ENCODE assay signal across 27 mouse cellular contexts in genomic region chr8:126808496-126808895, GRCm38 (mm10).
DNase-seq lines count a peak whose midpoint lies in the region; ATAC-seq and TF ChIP-seq lines count a peak whose summit lies in the region.
"Had no signal": no experiment of that assay in that cellular context is flagged by ENCODE, and none has a peak within 500 bp of the region (broad histone marks: within the 10 kb centered on the region; RNA-seq: fewer than 3 reads in every experiment).

No protein-coding gene starts in this region.

- H3K36me3 ChIP-seq in liver, adult 2 months (ENCODE audit: control insufficient read depth, insufficient read depth, low read length), result no peaks in the 10 kb centered on the region
- no peaks in the 10 kb centered on the region for H3K36me3 ChIP-seq in liver, embryonic 12.5 days
- peaks cover 3% of the 10 kb centered on the region; the same call in 1 of the 2 replicates for H3K36me3 ChIP-seq in liver, embryonic 16.5 days (ENCODE audit: control insufficient read depth, insufficient read depth)
- H3K36me3 ChIP-seq in midbrain, embryonic 13.5 days, result no peaks in the 10 kb centered on the region
- H3K36me3 ChIP-seq: embryonic facial prominence, embryonic 12.5 days; embryonic facial prominence, embryonic 15.5 days; forebrain, embryonic 12.5 days; forebrain, embryonic 15.5 days; heart, embryonic 15.5 days had no signal

- H3K27me3 ChIP-seq in liver, adult 2 months (ENCODE audit: control insufficient read depth, insufficient read depth, low read length), result no peaks in the 10 kb centered on the region
- H3K27me3 ChIP-seq in liver, embryonic 12.5 days (replicated peaks), result peaks cover 9% of the 10 kb centered on the region
- no peaks in the 10 kb centered on the region for H3K27me3 ChIP-seq in liver, embryonic 16.5 days (ENCODE audit: control insufficient read depth, insufficient read depth, low read depth, low read length)
- 0 out of 2 replicates have a peak, but pooled peaks cover 5% of the 10 kb centered on the region for H3K27me3 ChIP-seq in midbrain, embryonic 13.5 days
- H3K27me3 ChIP-seq: embryonic facial prominence, embryonic 12.5 days; embryonic facial prominence, embryonic 15.5 days; forebrain, embryonic 15.5 days; heart, embryonic 12.5 days had no signal

- no peak for TF ChIP-seq CTCF in liver, adult 2 months (IDR thresholded peaks at IDR 0.05; ENCODE audit: low read depth, low read length)

- peak overlapping the region; percentile 23; the same call in 1 of the 2 replicates for H3K9ac ChIP-seq in liver, adult 2 months (ENCODE audit: low read depth, low read length)
- no peak overlapping the region for H3K9ac ChIP-seq in liver, embryonic 12.5 days
- H3K9ac ChIP-seq in liver, embryonic 16.5 days (ENCODE audit: low read depth, low read length), result no peak overlapping the region
- no peak overlapping the region for H3K9ac ChIP-seq in midbrain, embryonic 13.5 days (replicated peaks)
- H3K9ac ChIP-seq: embryonic facial prominence, embryonic 12.5 days; embryonic facial prominence, embryonic 15.5 days; forebrain, embryonic 12.5 days; forebrain, embryonic 15.5 days; heart, embryonic 12.5 days; heart, embryonic 15.5 days; hindbrain, embryonic 14.5 days had no signal

- TF ChIP-seq POLR2A in liver, adult 2 months (IDR thresholded peaks at IDR 0.05; ENCODE audit: extremely low read depth, insufficient read depth, low read length), result no peak

- DNase-seq in adrenal gland, postnatal 10 days, result peak; percentile 56
- no peak for DNase-seq in adrenal gland, postnatal 36 days
- DNase-seq in liver, adult 2 months (ENCODE audit: extremely low read depth, low read depth, low spot score), result peak; percentile 100
- DNase-seq in adipocyte (ENCODE audit: low spot score), result peak; percentile 74
- no peak for DNase-seq in cerebellum, postnatal 4 days (ENCODE audit: low spot score in 2 of 2)
- DNase-seq: adrenal gland, postnatal 14 days; cerebellum, adult 18-20 months; cerebellum, adult 9-10 months; cerebellum, postnatal 14 days; gastrocnemius, postnatal 10 days; heart, adult 18-20 months; heart, postnatal 14 days; heart, postnatal 4 days had no signal

- peaks cover 34% of the 10 kb centered on the region for H3K4me1 ChIP-seq in liver, adult 2 months (ENCODE audit: control insufficient read depth, insufficient read depth, low read length)
- peaks cover 38% of the 10 kb centered on the region for H3K4me1 ChIP-seq in liver, embryonic 12.5 days
- H3K4me1 ChIP-seq in liver, embryonic 16.5 days (ENCODE audit: control insufficient read depth, low read depth, low read length), result peaks cover 22% of the 10 kb centered on the region
- H3K4me1 ChIP-seq in midbrain, embryonic 13.5 days (replicated peaks), result peaks cover 5% of the 10 kb centered on the region; the same call in 1 of the 2 replicates
- H3K4me1 ChIP-seq: embryonic facial prominence, embryonic 12.5 days; embryonic facial prominence, embryonic 15.5 days; forebrain, embryonic 12.5 days; forebrain, embryonic 15.5 days had no signal

- H3K79me2 ChIP-seq in liver, adult 2 months (ENCODE audit: control insufficient read depth, insufficient read depth, low read length), result no peaks in the 10 kb centered on the region

- WGBS in liver, adult 2 months, result 27% methylated on average over 4 of the region's 4 CpGs
- WGBS in liver, embryonic 12.5 days (ENCODE audit: insufficient replicate concordance), result 76% methylated on average over 4 of the region's 4 CpGs
- 56% methylated on average over 4 of the region's 4 CpGs for WGBS in liver, embryonic 16.5 days (ENCODE audit: insufficient replicate concordance)
- WGBS in midbrain, embryonic 13.5 days, result 95% methylated on average over 4 of the region's 4 CpGs

- H3K4me3 ChIP-seq in liver, adult 2 months (ENCODE audit: insufficient read depth, low read depth, low read length), result no peak overlapping the region
- H3K4me3 ChIP-seq in liver, embryonic 12.5 days, result no peak overlapping the region
- no peak overlapping the region for H3K4me3 ChIP-seq in liver, embryonic 16.5 days (ENCODE audit: low read depth, low read length)
- no peak overlapping the region for H3K4me3 ChIP-seq in midbrain, embryonic 13.5 days (replicated peaks)
- H3K4me3 ChIP-seq: embryonic facial prominence, embryonic 12.5 days; embryonic facial prominence, embryonic 15.5 days; erythroblast, embryonic 14.5 days; forebrain, embryonic 12.5 days; forebrain, embryonic 15.5 days; heart, embryonic 12.5 days; heart, embryonic 15.5 days had no signal

- peak overlapping the region; percentile 88 for H3K27ac ChIP-seq in liver, adult 2 months (replicated peaks; ENCODE audit: insufficient read depth, low read depth, low read length)
- no peak overlapping the region for H3K27ac ChIP-seq in liver, embryonic 12.5 days
- peak overlapping the region; percentile 81 for H3K27ac ChIP-seq in liver, embryonic 16.5 days (ENCODE audit: low read length)
- no peak overlapping the region for H3K27ac ChIP-seq in midbrain, embryonic 13.5 days
- H3K27ac ChIP-seq: embryonic facial prominence, embryonic 12.5 days; embryonic facial prominence, embryonic 15.5 days; forebrain, embryonic 12.5 days; forebrain, embryonic 15.5 days; heart, embryonic 15.5 days; hindbrain, embryonic 14.5 days; hindbrain, postnatal 0 days had no signal

- no peak overlapping the region for H3K4me2 ChIP-seq in liver, embryonic 12.5 days
- H3K4me2 ChIP-seq in liver, embryonic 16.5 days (ENCODE audit: low read depth, low read length), result no peak overlapping the region
- H3K4me2 ChIP-seq in midbrain, embryonic 13.5 days (replicated peaks), result no peak overlapping the region
- H3K4me2 ChIP-seq: embryonic facial prominence, embryonic 12.5 days; embryonic facial prominence, embryonic 15.5 days; forebrain, embryonic 12.5 days; forebrain, embryonic 15.5 days; heart, embryonic 12.5 days; heart, embryonic 15.5 days; hindbrain, embryonic 14.5 days had no signal

- ATAC-seq in liver, embryonic 12.5 days, result no peak
- peak; percentile 62 for ATAC-seq in liver, embryonic 16.5 days (ENCODE audit: low read depth)
- no peak for ATAC-seq in midbrain, embryonic 13.5 days
- ATAC-seq: activated CD4-positive, CD25-positive, alpha-beta regulatory T cell, adult 4 months; forebrain, embryonic 15.5 days; hindbrain, postnatal 0 days; inflammation-experienced regulatory T-cells, adult 6 months had no signal

- H3K9me3 ChIP-seq in liver, embryonic 12.5 days (replicated peaks), result peaks cover 8% of the 10 kb centered on the region; the same call in 1 of the 2 replicates
- H3K9me3 ChIP-seq in liver, embryonic 16.5 days (replicated peaks; ENCODE audit: control insufficient read depth, low read length), result no peaks in the 10 kb centered on the region; the same call in 1 of the 2 replicates
- H3K9me3 ChIP-seq in midbrain, embryonic 13.5 days, result peaks cover 7% of the 10 kb centered on the region; the same call in 1 of the 2 replicates
- H3K9me3 ChIP-seq: embryonic facial prominence, embryonic 12.5 days had no signal

Comparison
In these comparisons a context has a peak if more than half of its experiments do, and no peak if none do; other contexts are left out.
1. DNase-seq: peak in adrenal gland, postnatal 10 days (single experiment), liver, adult 2 months (single experiment) and adipocyte (single experiment); none in adrenal gland, postnatal 36 days (0 of 2) and cerebellum, postnatal 4 days (0 of 2).
2. H3K27ac ChIP-seq: peak in liver, adult 2 months (single experiment) and liver, embryonic 16.5 days (single experiment); none in liver, embryonic 12.5 days (single experiment) and midbrain, embryonic 13.5 days (single experiment).